Mouse (Mus musculus): ENCODE results near the gene Tex2. TPM values are rescaled to one million over a fixed set of nuclear protein-coding genes. Genes with fewer than 3 reads are reported as not detected.

Tex2 gene
- polyA plus RNA-seq, 1 experiment from 2014 or later: 8.3 TPM

DNA sequence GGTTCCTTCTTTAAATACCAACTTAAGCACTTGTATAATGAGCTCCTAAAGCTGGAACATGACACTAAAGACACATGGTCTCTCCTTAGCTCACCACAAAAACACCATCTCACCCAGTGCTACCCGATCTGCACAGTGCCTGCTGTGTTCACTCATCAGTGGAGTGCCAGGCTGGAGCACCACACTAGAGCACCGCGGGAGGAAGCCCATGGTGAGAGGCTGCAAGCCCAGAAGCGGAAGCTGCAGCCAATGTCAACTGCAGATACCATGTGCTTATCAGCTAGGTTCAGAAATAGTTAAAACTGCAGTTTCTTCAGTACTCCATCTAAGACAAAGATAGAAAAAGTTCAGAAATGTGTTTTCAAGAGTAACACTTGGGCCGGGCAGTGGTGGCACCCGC is 14.9 kb downstream of the Tex2 start:
- Histone ChIP-seq H3K9ac (ENCODE audit: low read length) (no peak overlapping the region), H3K36me3 (ENCODE audit: control insufficient read depth, insufficient read depth, low read length) (no peaks in the 10 kb centered on the region), H3K27ac (ENCODE audit: low read depth, low read length) (no peak overlapping the region), H3K4me1 (replicated peaks; ENCODE audit: control insufficient read depth, insufficient read depth, low read length) (no peaks in the 10 kb centered on the region), H3K27me3 (ENCODE audit: control insufficient read depth, insufficient read depth, low read length) (no peaks in the 10 kb centered on the region), H3K4me3 (ENCODE audit: low read depth, low read length) (no peak overlapping the region), H3K9me3 (ENCODE audit: control insufficient read depth, low read length) (no peaks in the 10 kb centered on the region), H3K4me2 (ENCODE audit: low read depth, low read length, severe bottlenecking) (no peak overlapping the region)
- no peak for DNase-seq (ENCODE audit: low spot score)
- whole genome bisulfite sequencing: 84% methylated on average over 6 of the region's 6 CpGs
- no peak for ATAC-seq (replicated peaks; ENCODE audit: low FRiP score)

DNA sequence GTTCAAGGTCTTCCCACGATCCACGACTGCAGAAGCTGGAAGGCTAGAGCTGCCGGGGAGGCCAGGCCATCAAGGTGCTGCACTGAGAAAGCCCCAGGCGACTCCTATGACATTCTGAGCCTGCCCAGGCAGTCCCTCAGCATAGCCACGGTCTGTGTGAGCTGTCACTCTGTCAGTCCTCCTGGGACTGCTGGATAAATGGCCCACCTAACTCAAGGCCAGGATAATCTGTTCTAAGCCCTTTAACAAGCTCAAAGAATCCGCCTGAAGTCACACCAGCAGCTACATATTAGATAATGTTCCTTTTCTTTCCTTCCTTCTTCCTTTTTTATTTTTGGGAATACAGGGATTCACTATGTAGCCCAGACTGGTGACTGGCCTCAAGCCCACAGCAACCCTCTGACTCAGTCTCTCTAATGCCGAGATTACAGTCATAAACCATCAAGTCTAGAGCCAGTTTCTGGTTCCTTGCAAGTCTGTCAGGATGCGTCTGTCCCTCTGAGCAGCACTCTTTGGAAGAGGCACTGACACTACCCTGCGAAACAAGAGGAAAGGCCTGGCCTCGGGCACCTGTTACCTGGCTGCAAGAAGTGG is 15.4 kb downstream of the Tex2 start:
- Histone ChIP-seq H3K27ac (ENCODE audit: low read depth, low read length) (no peak overlapping the region), H3K27me3 (ENCODE audit: control insufficient read depth, insufficient read depth, low read length) (no peaks in the 10 kb centered on the region), H3K4me2 (ENCODE audit: low read depth, low read length, severe bottlenecking) (no peak overlapping the region), H3K36me3 (ENCODE audit: control insufficient read depth, insufficient read depth, low read length) (no peaks in the 10 kb centered on the region), H3K4me1 (replicated peaks; ENCODE audit: control insufficient read depth, insufficient read depth, low read length) (no peaks in the 10 kb centered on the region), H3K9ac (ENCODE audit: low read length) (no peak overlapping the region), H3K4me3 (ENCODE audit: low read depth, low read length) (no peak overlapping the region), H3K9me3 (ENCODE audit: control insufficient read depth, low read length) (no peaks in the 10 kb centered on the region)
- ATAC-seq (replicated peaks; ENCODE audit: low FRiP score) (no peak), DNase-seq (ENCODE audit: low spot score) (no peak)
- 77% methylated on average over 10 of the region's 10 CpGs for WGBS

DNA sequence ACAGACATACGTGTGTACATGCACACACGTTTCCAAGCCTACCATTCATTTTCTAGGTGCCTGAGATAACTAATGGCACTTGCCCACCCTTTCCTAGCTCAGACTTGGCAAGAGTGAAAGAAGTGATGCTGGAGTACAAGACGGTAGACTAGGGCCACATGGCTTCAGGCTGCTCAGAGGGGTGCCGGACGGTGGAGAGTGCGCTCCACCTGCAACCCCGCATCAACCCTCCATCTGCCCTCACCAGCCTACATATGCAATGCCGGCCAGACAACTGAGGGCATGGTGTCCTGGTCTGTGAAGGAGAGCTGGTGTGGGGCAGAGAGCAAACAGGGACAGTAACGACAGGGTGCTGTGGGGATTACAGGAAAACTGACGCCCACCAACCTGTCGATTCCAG is 22.0 kb downstream of the Tex2 start:
- ATAC-seq (replicated peaks; ENCODE audit: low FRiP score) (no peak), DNase-seq (ENCODE audit: low spot score) (no peak)
- 91% methylated on average over 11 of the region's 11 CpGs for WGBS
- Histone ChIP-seq H3K9ac (ENCODE audit: low read length) (no peak overlapping the region), H3K4me2 (ENCODE audit: low read depth, low read length, severe bottlenecking) (no peak overlapping the region), H3K4me3 (ENCODE audit: low read depth, low read length) (no peak overlapping the region), H3K27me3 (ENCODE audit: control insufficient read depth, insufficient read depth, low read length) (no peaks in the 10 kb centered on the region), H3K27ac (ENCODE audit: low read depth, low read length) (no peak overlapping the region), H3K4me1 (replicated peaks; ENCODE audit: control insufficient read depth, insufficient read depth, low read length) (no peaks in the 10 kb centered on the region), H3K36me3 (ENCODE audit: control insufficient read depth, insufficient read depth, low read length) (no peaks in the 10 kb centered on the region), H3K9me3 (ENCODE audit: control insufficient read depth, low read length) (no peaks in the 10 kb centered on the region)

DNA sequence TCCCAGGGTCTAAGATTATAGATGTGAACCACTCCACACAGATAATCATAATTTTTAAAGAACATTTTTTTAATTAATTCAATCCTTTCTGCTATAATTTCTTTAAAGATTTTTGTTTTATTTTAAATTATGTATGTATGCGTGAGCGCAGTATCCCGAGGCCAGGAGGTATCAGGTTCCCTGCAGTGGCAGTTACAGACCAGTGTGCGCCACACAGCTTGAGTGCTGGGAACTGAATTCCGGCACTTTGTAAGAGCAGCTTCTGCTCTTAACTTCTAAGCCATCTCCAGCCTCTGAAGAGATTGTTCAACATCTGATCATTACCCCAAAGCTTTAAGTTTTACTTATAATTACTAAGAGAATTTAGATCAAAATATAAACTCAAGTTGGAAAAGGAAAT is 23.1 kb downstream of the Tex2 start:
- Histone ChIP-seq H3K36me3 (ENCODE audit: control insufficient read depth, insufficient read depth, low read length) (no peaks in the 10 kb centered on the region), H3K27me3 (ENCODE audit: control insufficient read depth, insufficient read depth, low read length) (no peaks in the 10 kb centered on the region), H3K9ac (ENCODE audit: low read length) (no peak overlapping the region), H3K4me3 (ENCODE audit: low read depth, low read length) (no peak overlapping the region), H3K27ac (ENCODE audit: low read depth, low read length) (no peak overlapping the region), H3K4me2 (ENCODE audit: low read depth, low read length, severe bottlenecking) (no peak overlapping the region), H3K4me1 (replicated peaks; ENCODE audit: control insufficient read depth, insufficient read depth, low read length) (no peaks in the 10 kb centered on the region), H3K9me3 (ENCODE audit: control insufficient read depth, low read length) (no peaks in the 10 kb centered on the region)
- no peak for ATAC-seq (replicated peaks; ENCODE audit: low FRiP score)
- DNase-seq (ENCODE audit: low spot score): no peak
- WGBS: 44% methylated on average over 5 of the region's 5 CpGs

DNA sequence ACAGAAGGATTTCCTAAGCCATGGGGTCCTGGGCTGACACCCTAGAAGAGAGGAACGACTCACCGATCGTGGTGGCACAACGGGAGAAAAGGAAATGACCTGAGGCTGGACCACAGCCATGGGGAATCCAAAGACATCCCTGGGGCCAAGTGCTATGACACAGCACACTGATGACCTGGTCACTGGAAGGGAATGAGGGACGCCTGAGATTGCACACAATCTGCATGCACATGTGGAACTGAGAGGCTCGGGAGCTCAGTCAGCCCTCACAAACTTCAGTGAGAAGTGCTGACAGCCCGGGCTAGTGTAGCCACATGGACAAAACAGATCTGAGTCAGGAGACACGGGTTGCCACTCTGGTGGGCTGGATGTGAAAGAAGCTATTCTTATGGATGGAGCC is 24.4 kb downstream of the Tex2 start:
- H3K9ac ChIP-seq (ENCODE audit: low read length): no peak overlapping the region
- no peaks in the 10 kb centered on the region for H3K27me3 ChIP-seq (ENCODE audit: control insufficient read depth, insufficient read depth, low read length)
- DNase-seq (ENCODE audit: low spot score) (no peak), ATAC-seq (replicated peaks; ENCODE audit: low FRiP score) (no peak)
- H3K4me1 ChIP-seq (replicated peaks; ENCODE audit: control insufficient read depth, insufficient read depth, low read length): no peaks in the 10 kb centered on the region
- no peak overlapping the region for H3K4me2 ChIP-seq (ENCODE audit: low read depth, low read length, severe bottlenecking)
- H3K36me3 ChIP-seq (ENCODE audit: control insufficient read depth, insufficient read depth, low read length): no peaks in the 10 kb centered on the region
- no peaks in the 10 kb centered on the region for H3K9me3 ChIP-seq (ENCODE audit: control insufficient read depth, low read length)
- H3K4me3 ChIP-seq (ENCODE audit: low read depth, low read length): no peak overlapping the region
- no peak overlapping the region for H3K27ac ChIP-seq (ENCODE audit: low read depth, low read length)
- 60% methylated on average over 8 of the region's 8 CpGs for WGBS

DNA sequence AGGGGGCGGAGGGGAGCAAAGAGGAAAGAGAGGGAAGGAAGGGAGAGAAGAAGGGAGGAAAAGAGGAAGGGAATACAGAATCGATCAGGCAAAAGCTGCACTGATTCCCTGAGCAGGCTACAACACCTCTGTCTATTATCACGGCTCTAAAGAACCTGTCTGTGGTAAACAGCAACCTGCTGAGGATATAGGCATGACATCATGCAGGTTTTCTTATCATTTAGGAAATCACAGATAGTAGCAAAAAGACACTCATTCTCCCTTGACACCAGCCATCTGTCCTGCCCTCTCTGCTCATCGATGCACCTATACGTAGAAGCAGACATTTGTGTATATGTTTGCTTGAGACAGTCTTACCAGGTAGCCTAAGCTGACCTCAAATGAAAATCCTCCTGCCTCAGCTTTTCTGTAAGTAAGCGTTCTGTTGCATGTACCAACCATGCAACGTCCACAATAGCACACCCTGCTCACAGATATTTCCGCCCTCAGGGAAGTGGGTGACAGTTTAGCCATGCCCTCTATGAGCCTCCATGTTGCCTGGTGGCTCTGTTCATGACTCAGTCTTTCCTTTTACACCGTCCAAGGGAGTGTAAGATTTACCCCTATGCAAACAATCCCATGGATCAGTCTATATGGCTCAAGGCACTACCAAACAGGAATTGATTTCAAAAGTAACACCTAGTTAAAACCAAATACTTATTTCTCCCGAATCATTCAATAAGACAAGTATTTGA is 25.3 kb downstream of the Tex2 start:
- 88% methylated on average over 10 of the region's 10 CpGs for WGBS
- H3K27me3 ChIP-seq (ENCODE audit: control insufficient read depth, insufficient read depth, low read length): no peaks in the 10 kb centered on the region
- ATAC-seq (replicated peaks; ENCODE audit: low FRiP score): no peak
- no peaks in the 10 kb centered on the region for H3K4me1 ChIP-seq (replicated peaks; ENCODE audit: control insufficient read depth, insufficient read depth, low read length)
- H3K9ac ChIP-seq (ENCODE audit: low read length): no peak overlapping the region
- H3K36me3 ChIP-seq (ENCODE audit: control insufficient read depth, insufficient read depth, low read length): no peaks in the 10 kb centered on the region
- no peak overlapping the region for H3K4me3 ChIP-seq (ENCODE audit: low read depth, low read length)
- H3K4me2 ChIP-seq (ENCODE audit: low read depth, low read length, severe bottlenecking): no peak overlapping the region
- no peak for DNase-seq (ENCODE audit: low spot score)
- no peak overlapping the region for H3K27ac ChIP-seq (ENCODE audit: low read depth, low read length)
- H3K9me3 ChIP-seq (ENCODE audit: control insufficient read depth, low read length): no peaks in the 10 kb centered on the region

DNA sequence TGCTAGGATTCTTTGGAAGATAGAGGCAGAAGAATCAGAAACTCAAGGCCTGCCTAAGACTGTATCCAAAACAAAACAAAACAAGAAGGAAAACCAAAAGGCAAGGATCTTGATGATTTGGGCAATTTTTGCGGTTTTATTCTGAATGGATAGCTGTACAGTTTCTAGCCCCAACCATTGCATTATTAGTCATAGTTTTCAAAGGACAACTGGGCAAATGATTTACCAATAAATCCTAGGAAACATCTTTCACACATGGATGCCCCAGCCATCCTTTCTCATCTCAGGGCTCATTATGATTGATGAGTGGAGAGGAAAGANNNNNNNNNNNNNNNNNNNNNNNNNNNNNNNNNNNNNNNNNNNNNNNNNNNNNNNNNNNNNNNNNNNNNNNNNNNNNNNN is 29.4 kb downstream of the Tex2 start:
- no peak for ATAC-seq (replicated peaks; ENCODE audit: low FRiP score)
- H3K9ac ChIP-seq (ENCODE audit: low read length): no peak overlapping the region
- DNase-seq (ENCODE audit: low spot score): no peak

DNA sequence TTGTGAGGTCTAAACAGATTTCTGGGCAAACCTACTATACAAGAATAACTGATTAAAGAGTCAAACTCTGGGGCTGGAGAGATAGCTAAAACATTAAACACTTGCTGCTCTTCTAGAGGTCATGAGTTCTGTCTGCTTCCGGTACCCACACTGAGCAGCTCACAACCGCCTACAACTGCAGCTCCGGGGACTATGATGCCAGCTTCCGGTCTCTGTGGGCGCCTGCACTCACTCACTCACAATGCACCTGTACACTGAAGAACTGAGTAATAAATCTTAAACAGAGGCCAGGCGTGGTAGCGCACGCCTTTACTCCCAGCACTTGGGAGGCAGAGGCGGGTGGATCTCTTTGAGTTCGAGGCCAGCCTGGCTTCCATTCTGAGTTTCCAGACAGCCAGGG is 31.9 kb downstream of the Tex2 start:
- Histone ChIP-seq H3K27me3 (ENCODE audit: control insufficient read depth, insufficient read depth, low read length) (no peaks in the 10 kb centered on the region), H3K9ac (ENCODE audit: low read length) (no peak overlapping the region), H3K36me3 (ENCODE audit: control insufficient read depth, insufficient read depth, low read length) (no peaks in the 10 kb centered on the region), H3K4me1 (replicated peaks; ENCODE audit: control insufficient read depth, insufficient read depth, low read length) (no peaks in the 10 kb centered on the region), H3K4me3 (ENCODE audit: low read depth, low read length) (no peak overlapping the region), H3K4me2 (ENCODE audit: low read depth, low read length, severe bottlenecking) (no peak overlapping the region), H3K9me3 (ENCODE audit: control insufficient read depth, low read length) (no peaks in the 10 kb centered on the region), H3K27ac (ENCODE audit: low read depth, low read length) (no peak overlapping the region)
- ATAC-seq (replicated peaks; ENCODE audit: low FRiP score) (no peak), DNase-seq (ENCODE audit: low spot score) (no peak)
- 95% methylated on average over 10 of the region's 10 CpGs for WGBS

More for the DNA sequence above, 29.4 kb downstream of the Tex2 start:
- Histone ChIP-seq H3K4me2 (ENCODE audit: low read depth, low read length, severe bottlenecking) (no peak overlapping the region), H3K27me3 (ENCODE audit: control insufficient read depth, insufficient read depth, low read length) (no peaks in the 10 kb centered on the region), H3K36me3 (ENCODE audit: control insufficient read depth, insufficient read depth, low read length) (no peaks in the 10 kb centered on the region), H3K27ac (ENCODE audit: low read depth, low read length) (no peak overlapping the region), H3K9me3 (ENCODE audit: control insufficient read depth, low read length) (no peaks in the 10 kb centered on the region), H3K4me3 (ENCODE audit: low read depth, low read length) (no peak overlapping the region), H3K4me1 (replicated peaks; ENCODE audit: control insufficient read depth, insufficient read depth, low read length) (no peaks in the 10 kb centered on the region)
- 97% methylated on average over 1 of the region's 1 CpGs for WGBS

DNA sequence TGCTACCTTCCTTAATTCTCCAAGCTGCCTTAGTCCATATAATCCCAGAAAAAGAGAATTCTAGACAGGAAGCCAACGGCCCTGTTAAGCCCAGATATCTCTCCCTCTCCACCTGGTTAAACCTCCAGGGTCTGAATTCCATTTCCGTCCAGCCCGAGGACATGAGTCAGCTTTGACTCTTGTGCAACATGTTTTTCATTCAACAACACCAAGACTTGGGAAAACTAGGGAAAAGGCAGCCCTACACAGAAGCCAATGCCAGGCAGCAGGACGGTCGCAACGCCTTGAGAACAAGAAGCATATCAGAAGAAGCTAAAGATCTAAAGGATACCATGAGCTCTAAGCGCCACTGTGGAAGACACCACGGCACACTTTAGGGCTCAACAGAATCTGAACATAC is 32.8 kb downstream of the Tex2 start:
- H3K4me1 ChIP-seq (replicated peaks; ENCODE audit: control insufficient read depth, insufficient read depth, low read length): no peaks in the 10 kb centered on the region
- no peak overlapping the region for H3K9ac ChIP-seq (ENCODE audit: low read length)
- H3K4me3 ChIP-seq (ENCODE audit: low read depth, low read length): no peak overlapping the region
- H3K4me2 ChIP-seq (ENCODE audit: low read depth, low read length, severe bottlenecking): no peak overlapping the region
- DNase-seq (ENCODE audit: low spot score) (no peak), ATAC-seq (replicated peaks; ENCODE audit: low FRiP score) (no peak)
- no peaks in the 10 kb centered on the region for H3K27me3 ChIP-seq (ENCODE audit: control insufficient read depth, insufficient read depth, low read length)
- H3K27ac ChIP-seq (ENCODE audit: low read depth, low read length): no peak overlapping the region
- no peaks in the 10 kb centered on the region for H3K9me3 ChIP-seq (ENCODE audit: control insufficient read depth, low read length)
- H3K36me3 ChIP-seq (ENCODE audit: control insufficient read depth, insufficient read depth, low read length): no peaks in the 10 kb centered on the region
- 94% methylated on average over 8 of the region's 8 CpGs for WGBS
